Mouse (Mus musculus) kidney, embryonic 15.5 days (tissue): ENCODE data around the gene Ttbk1. TPM values are rescaled to one million over a fixed set of nuclear protein-coding genes. Genes with fewer than 3 reads are reported as not detected.

Experiments used
- ATAC-seq: fragments of 200-750 bp; cut with Nextera tagmentation; replicated peaks from 2 replicates; pipeline ENCODE4 v1.8.0; 2017; ENCODE audit warnings: moderate TSS enrichment; ENCODE audit not compliant: low FRiP score
- H3K27ac ChIP-seq: fragments of 300-500 bp; sonication (generic); 2 replicates; pipeline ENCODE4 v1.5.1; 2015; ENCODE audit warnings: mild to moderate bottlenecking, inconsistent platforms
- H3K27me3 ChIP-seq: fragments of 300-500 bp; sonication (generic); 2 replicates; pipeline ENCODE4 v1.6.1; 2015; ENCODE audit warnings: inconsistent platforms
- H3K36me3 ChIP-seq: fragments of 300-500 bp; sonication (generic); 2 replicates; pipeline ENCODE4 v1.6.1; 2015; ENCODE audit warnings: inconsistent platforms
- H3K4me1 ChIP-seq: fragments of 300-500 bp; sonication (generic); 2 replicates; pipeline ENCODE4 v1.6.1; 2015; ENCODE audit warnings: inconsistent platforms
- H3K4me2 ChIP-seq: fragments of 300-500 bp; sonication (generic); 2 replicates; pipeline ENCODE4 v1.6.1; 2015; ENCODE audit warnings: moderate library complexity, mild to moderate bottlenecking, inconsistent platforms
- H3K4me3 ChIP-seq: fragments of 300-500 bp; sonication (generic); replicated peaks from 2 replicates; pipeline ENCODE4 v1.5.1; 2015; ENCODE audit warnings: mild to moderate bottlenecking, inconsistent platforms
- H3K9ac ChIP-seq: fragments of 300-500 bp; sonication (generic); 2 replicates; pipeline ENCODE4 v1.6.1; 2015; ENCODE audit warnings: mild to moderate bottlenecking, inconsistent platforms
- H3K9me3 ChIP-seq: fragments of 300-500 bp; sonication (generic); replicated peaks from 2 replicates; pipeline ENCODE4 v1.6.1; 2016; ENCODE audit warnings: inconsistent platforms
- WGBS: fragments of 180-500 bp; shearing (Covaris S2); methylation state at CpG from one replicate; pipeline ENCODE4 v1.1.7; 2015; ENCODE audit warnings: mixed read lengths; 5-methylcytosine and 5-hydroxymethylcytosine counted together
- polyA plus RNA-seq: library from polyadenylated mRNA; unstranded; fragments of >200 nt; fragmentation: Nextera tagmentation; extraction: Ambion mirVana; gene quantifications from 2 replicates; pipeline ENCODE4 v1.2.1, GENCODE M21; 2015

Gene Ttbk1
- polyA plus RNA-seq = 0.17 and 0.26 TPM in 2 replicates

DNA sequence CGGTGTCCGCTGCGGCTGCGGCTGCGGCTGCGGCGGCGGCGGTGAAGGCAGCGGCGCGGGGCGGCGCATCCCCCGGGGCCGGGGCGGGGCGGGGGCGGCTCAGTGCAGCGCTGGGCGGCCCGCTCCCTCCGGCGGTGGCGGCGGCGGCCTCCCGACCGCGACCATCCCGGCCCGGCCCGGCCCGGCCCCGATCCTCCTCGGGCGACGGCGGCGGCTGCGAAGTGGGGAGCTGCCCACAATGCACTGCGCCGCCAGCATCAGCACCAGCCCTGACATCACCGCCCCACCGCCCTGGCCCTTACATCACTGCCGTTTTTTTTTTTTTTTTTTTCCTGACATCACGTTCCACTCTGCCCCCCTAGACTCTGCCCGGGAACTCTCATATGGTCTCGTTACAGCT lies at the start of gene Ttbk1:
Ttbk1 (minus strand) TSS at position 245 of the 400 bp plus-strand sequence.
- Histone ChIP-seq H3K4me1 (peaks cover 22% of the 10 kb centered on the region), H3K36me3 (no peaks in the 10 kb centered on the region), H3K27me3 (peaks cover 86% of the 10 kb centered on the region), H3K4me2 (peak within 1 kb of the TSS; percentile 79), H3K27ac (no peak within 1 kb of the TSS), H3K9ac (0 out of 2 replicates have a peak within 1 kb of the TSS, but pooled peaks have one; percentile 29), H3K9me3 (no peaks in the 10 kb centered on the region), H3K4me3 (peak within 1 kb of the TSS; percentile 46)
- ATAC-seq = no peak
- WGBS = 3% methylated on average over 23 of the region's 49 CpGs

DNA sequence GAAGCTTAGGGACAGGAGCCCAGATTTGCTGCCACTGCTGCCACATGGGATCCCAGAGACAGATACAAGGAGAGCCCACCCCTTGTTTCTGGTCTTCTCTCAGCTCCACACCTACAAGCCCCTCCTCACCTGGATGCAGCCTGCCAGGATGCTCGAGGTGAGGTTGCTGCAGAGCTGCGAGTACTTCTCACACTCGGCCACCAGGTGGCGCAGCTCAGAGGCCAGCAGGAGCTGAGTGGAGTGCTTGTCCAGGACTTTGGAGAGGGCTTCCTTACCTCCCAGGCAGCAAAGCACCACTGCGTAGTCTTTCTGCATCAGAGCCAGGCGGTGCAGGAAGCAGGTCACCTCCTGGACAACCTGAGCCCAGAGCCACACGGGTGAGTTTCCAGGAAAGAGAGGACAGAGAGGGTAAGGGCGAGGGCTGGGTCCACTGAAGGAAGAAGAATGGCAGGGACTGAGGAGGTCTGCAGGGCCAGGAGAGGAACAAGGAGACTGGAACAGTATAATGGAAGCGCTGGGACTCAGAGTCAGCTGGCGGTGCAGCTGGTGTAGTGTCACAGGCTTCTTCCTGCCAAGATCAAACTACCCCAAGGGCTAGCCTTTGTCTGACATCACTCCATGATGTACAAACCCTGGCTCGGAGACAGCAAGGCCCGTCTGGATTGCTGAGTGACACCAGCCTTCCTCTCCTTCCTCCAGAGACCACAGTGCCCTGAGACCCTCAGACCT lies 38.3 kb upstream of the Ttbk1 start:
- Histone ChIP-seq H3K27ac (no peak overlapping the region), H3K9me3 (no peaks in the 10 kb centered on the region), H3K4me2 (no peak overlapping the region), H3K27me3 (peaks cover 9% of the 10 kb centered on the region), H3K36me3 (0 out of 2 replicates have a peak, but pooled peaks cover 4% of the 10 kb centered on the region), H3K9ac (no peak overlapping the region), H3K4me1 (0 out of 2 replicates have a peak, but pooled peaks cover 2% of the 10 kb centered on the region), H3K4me3 (no peak overlapping the region)
- peak; percentile 50; the same call in 1 of the 2 replicates for ATAC-seq
- WGBS = 38% methylated on average over 12 of the region's 12 CpGs

DNA sequence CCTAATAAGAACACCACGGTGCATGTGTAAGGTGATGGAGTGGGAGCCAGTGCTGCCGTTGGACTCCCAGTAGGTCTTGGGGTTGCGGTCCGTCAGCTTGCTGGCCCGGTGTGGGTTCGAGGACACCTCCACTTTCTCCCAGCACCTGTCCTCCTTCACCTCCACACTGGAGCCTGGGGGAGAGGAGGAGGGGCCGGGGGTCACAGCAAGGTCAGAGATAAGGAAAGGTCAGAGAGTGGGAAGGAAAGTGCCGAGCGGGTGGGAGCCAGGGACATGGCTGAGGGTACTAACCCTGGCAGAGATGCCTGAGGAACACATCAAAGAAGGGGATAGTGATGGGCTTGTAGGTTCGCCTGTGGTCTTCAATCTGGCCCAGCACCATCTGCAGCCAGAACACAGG lies 37.6 kb upstream of the Ttbk1 start:
- Histone ChIP-seq H3K4me1 (0 out of 2 replicates have a peak, but pooled peaks cover 7% of the 10 kb centered on the region), H3K9ac (no peak overlapping the region), H3K27me3 (peaks cover 9% of the 10 kb centered on the region), H3K4me2 (no peak overlapping the region), H3K27ac (no peak overlapping the region), H3K36me3 (0 out of 2 replicates have a peak, but pooled peaks cover 4% of the 10 kb centered on the region), H3K4me3 (no peak overlapping the region), H3K9me3 (no peaks in the 10 kb centered on the region)
- ATAC-seq = no peak
- WGBS = 84% methylated on average over 10 of the region's 10 CpGs

DNA sequence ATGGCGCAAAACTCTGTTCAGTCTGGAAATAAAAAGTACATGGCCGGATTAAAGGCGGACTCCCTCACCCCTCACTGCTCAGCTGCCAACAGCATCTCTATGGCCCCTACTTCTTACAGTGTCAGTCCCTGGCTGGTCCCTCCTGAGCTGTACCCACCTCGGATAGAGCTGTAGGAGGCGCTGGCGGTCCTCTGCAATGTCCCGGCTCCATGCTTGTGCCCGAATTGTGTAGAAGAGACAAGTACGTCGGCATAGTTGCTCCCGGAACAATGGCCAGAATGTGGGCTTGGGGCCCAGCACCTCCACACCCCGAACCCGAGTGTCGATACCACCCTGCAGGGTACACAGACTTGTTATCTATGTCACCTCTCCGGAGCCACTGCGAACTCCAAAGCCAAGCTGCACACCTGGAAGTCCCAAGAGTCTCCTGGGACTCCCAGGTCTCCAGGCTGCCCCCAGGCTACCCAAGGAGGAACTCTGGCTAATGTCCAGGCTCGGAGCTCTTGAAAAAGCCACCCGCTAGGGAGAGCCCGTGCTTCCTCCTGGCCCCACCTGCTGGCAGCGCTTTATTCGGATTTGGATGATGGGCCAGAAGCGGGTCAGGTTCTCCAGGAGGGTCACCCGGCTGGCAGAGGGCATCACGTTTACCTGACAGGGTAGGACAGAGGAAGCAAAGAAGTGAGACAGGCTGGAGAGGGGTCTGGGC lies 34.6 kb upstream of the Ttbk1 start:
- H3K9ac ChIP-seq = no peak overlapping the region
- H3K36me3 ChIP-seq = no peaks in the 10 kb centered on the region
- H3K4me2 ChIP-seq = no peak overlapping the region
- H3K4me3 ChIP-seq = no peak overlapping the region
- 46% methylated on average over 24 of the region's 24 CpGs for WGBS
- H3K4me1 ChIP-seq = 0 out of 2 replicates have a peak, but pooled peaks cover 7% of the 10 kb centered on the region
- no peak for ATAC-seq
- H3K9me3 ChIP-seq = no peaks in the 10 kb centered on the region
- H3K27ac ChIP-seq = no peak overlapping the region
- peaks cover 12% of the 10 kb centered on the region for H3K27me3 ChIP-seq

DNA sequence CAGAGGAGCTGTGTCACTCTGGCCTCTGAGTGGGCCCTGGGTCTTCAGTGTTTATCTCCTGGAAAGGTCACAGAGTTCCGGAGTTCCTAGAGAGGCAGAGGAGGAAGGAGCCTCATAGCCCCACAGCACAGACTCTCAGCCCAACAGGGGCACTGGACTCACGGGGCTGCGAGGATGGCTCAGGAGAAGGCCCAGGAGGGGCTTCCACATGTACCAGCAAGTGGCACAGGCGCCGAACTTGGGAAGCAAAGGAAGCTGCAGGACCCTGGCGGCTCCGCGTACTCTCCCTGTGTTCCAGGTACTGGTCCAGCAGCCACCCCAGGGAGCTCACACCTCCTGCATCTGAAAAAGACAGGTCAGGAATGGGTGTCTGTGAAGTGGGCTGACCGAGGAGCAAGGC lies 33.7 kb upstream of the Ttbk1 start:
- peak overlapping the region; percentile 40; the same call in 1 of the 2 replicates for H3K4me2 ChIP-seq
- no peaks in the 10 kb centered on the region for H3K36me3 ChIP-seq
- no peak for ATAC-seq
- 72% methylated on average over 9 of the region's 9 CpGs for WGBS
- 0 out of 2 replicates have a peak, but pooled peaks cover 7% of the 10 kb centered on the region for H3K4me1 ChIP-seq
- H3K4me3 ChIP-seq = no peak overlapping the region
- no peak overlapping the region for H3K9ac ChIP-seq
- H3K27me3 ChIP-seq = peaks cover 12% of the 10 kb centered on the region
- H3K9me3 ChIP-seq = no peaks in the 10 kb centered on the region
- H3K27ac ChIP-seq = no peak overlapping the region

DNA sequence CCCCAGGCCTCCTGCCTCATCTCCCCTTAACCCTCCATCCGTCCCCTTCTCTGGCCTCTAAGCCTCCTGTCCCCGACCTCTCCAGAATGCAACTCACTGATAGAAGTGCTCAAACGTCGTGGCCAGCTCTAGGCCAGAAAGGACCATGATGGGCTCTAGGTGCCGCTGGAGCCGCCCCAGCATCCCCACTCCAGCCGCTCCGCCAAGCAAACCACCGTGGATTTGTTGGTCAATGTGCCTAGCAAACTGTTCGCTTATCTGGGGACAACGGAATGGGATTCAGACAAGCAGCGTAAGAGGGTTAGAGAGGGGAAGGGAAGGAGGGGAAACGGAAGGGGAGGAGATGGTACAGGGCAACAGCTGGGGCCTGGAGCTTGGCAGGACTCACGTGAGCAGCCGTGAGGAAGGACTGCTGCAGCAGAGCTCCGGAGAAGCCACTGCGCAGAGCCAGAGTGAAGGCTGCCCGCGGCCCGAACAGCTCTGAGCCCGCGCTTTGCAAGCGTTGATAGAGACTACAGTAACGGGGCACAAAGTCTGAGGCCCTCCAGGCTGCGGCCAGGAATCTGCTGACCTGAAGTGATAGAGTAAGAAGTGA lies 33.0 kb upstream of the Ttbk1 start:
- no peak overlapping the region for H3K9ac ChIP-seq
- peak overlapping the region; percentile 40 for H3K4me2 ChIP-seq
- WGBS = 51% methylated on average over 25 of the region's 25 CpGs

DNA sequence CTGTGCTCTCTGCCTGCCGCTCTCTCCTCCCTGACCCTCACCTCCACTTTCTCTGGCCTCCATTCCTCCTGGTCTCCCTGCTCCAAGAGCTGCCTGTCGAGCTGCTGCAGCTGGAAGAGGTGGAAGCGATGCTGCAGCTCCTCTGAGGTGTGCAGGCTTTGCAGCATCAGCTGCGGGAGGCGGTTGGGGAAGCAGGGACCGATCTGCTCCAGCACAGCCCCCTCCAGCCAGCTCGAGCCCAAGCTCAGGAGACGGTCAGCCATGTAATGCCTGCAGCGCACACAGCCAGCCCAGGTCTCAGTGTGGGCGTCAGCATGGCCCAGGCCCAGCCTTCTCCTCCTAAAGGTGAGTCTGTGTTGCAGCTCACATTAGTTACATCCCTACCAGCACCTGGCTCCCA lies 32.5 kb upstream of the Ttbk1 start:
- Histone ChIP-seq H3K27me3 (peaks cover 12% of the 10 kb centered on the region), H3K4me2 (peak overlapping the region; percentile 40), H3K9me3 (no peaks in the 10 kb centered on the region), H3K36me3 (no peaks in the 10 kb centered on the region), H3K9ac (no peak overlapping the region), H3K27ac (no peak overlapping the region), H3K4me3 (no peak overlapping the region), H3K4me1 (0 out of 2 replicates have a peak, but pooled peaks cover 7% of the 10 kb centered on the region)
- WGBS = 60% methylated on average over 10 of the region's 10 CpGs
- ATAC-seq = no peak

More for the DNA sequence above, 33.0 kb upstream of the Ttbk1 start:
- peak overlapping the region; percentile 4; the same call in 1 of the 2 replicates for H3K4me3 ChIP-seq
- H3K27ac ChIP-seq = no peak overlapping the region
- no peak; the same call in 1 of the 2 replicates for ATAC-seq
- no peaks in the 10 kb centered on the region for H3K9me3 ChIP-seq
- H3K27me3 ChIP-seq = peaks cover 12% of the 10 kb centered on the region
- H3K4me1 ChIP-seq = 0 out of 2 replicates have a peak, but pooled peaks cover 7% of the 10 kb centered on the region
- H3K36me3 ChIP-seq = no peaks in the 10 kb centered on the region

DNA sequence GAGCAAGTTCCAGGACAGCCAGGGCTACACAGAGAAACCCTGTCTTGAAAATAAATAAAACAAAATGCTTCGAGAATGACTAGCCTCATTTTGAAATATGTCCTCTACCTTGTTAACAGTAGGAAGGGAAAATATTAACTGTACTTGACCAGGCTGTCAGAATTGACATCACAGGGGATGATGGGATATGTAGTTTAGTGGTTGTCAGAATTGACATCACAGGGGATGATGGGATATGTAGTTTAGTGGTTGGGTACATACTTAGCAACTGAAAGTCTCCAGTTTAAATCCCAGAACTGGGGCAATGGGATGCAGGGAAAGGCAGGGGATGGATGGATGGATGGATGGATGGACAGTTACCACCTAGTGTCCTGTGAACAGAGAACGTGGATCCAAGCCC lies 25.9 kb upstream of the Ttbk1 start:
- Histone ChIP-seq H3K9ac (no peak overlapping the region), H3K27me3 (no peaks in the 10 kb centered on the region), H3K4me1 (no peaks in the 10 kb centered on the region), H3K9me3 (no peaks in the 10 kb centered on the region), H3K27ac (no peak overlapping the region), H3K4me2 (no peak overlapping the region), H3K4me3 (no peak overlapping the region), H3K36me3 (no peaks in the 10 kb centered on the region)
- no peak for ATAC-seq
- 72% methylated on average over 2 of the region's 2 CpGs for WGBS

DNA sequence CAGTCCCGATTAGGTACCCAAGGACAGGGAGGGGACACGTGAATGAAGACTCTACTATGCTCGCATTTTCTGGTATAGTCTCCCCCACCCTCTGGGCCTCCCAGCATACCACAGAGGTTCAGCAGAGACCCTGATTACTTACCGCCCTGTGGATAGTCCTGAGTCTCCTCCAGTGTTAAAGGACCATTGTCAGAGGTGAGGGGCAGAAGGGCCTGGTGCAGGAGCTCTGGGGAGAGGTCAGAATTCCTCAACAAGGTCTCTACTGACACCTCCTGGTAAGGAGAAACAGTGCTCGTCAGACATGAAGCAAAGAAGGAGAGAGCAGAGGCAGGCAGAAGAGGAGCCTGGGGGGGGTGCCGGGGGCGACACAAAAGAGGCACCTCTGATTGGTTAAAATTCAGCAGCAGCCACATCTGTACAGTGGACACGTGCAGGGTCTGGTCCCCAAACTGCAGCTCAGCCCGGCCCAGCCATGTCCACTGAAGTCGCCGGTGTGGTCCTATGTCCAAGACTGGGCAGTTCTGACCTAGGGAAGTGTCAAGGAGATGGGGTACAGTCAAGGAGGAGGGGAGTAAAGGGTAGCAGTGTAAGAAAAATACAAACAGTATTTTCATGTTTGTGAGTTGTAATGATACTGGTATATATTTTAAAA lies 23.7 kb upstream of the Ttbk1 start:
- H3K4me3 ChIP-seq = no peak overlapping the region
- no peak overlapping the region for H3K9ac ChIP-seq
- H3K4me2 ChIP-seq = no peak overlapping the region
- 0 out of 2 replicates have a peak, but pooled peaks have one; percentile 25 for ATAC-seq
- no peaks in the 10 kb centered on the region for H3K9me3 ChIP-seq
- H3K27me3 ChIP-seq = no peaks in the 10 kb centered on the region
- no peaks in the 10 kb centered on the region for H3K4me1 ChIP-seq
- no peak overlapping the region for H3K27ac ChIP-seq
- 48% methylated on average over 11 of the region's 11 CpGs for WGBS
- H3K36me3 ChIP-seq = no peaks in the 10 kb centered on the region

DNA sequence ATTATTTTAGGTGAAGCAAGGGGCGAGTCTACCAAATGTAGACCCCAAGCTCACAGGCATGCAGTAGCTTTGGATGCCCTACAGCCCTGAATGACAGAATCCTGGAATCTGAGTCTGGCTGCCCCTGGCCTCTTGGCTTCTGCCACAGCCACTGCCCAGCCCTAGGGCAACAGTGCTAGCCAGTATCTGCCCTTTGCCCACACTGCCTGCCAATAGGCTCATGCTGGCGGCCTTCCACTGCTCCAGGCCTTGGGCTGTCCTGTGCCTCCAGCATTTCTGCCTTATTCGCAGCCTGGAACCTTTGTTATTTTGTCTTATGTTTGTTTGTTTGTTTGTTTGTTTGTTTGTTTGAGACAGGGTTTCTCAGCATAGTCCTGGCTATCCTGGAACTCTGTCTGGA lies 18.1 kb upstream of the Ttbk1 start:
- Histone ChIP-seq H3K27ac (no peak overlapping the region), H3K4me3 (no peak overlapping the region), H3K4me1 (peaks cover 8% of the 10 kb centered on the region; the same call in 1 of the 2 replicates), H3K9ac (no peak overlapping the region), H3K36me3 (0 out of 2 replicates have a peak, but pooled peaks cover under 1% of the 10 kb centered on the region), H3K9me3 (no peaks in the 10 kb centered on the region), H3K4me2 (no peak overlapping the region), H3K27me3 (no peaks in the 10 kb centered on the region)
- ATAC-seq = no peak
- WGBS = 87% methylated on average over 3 of the region's 3 CpGs

DNA sequence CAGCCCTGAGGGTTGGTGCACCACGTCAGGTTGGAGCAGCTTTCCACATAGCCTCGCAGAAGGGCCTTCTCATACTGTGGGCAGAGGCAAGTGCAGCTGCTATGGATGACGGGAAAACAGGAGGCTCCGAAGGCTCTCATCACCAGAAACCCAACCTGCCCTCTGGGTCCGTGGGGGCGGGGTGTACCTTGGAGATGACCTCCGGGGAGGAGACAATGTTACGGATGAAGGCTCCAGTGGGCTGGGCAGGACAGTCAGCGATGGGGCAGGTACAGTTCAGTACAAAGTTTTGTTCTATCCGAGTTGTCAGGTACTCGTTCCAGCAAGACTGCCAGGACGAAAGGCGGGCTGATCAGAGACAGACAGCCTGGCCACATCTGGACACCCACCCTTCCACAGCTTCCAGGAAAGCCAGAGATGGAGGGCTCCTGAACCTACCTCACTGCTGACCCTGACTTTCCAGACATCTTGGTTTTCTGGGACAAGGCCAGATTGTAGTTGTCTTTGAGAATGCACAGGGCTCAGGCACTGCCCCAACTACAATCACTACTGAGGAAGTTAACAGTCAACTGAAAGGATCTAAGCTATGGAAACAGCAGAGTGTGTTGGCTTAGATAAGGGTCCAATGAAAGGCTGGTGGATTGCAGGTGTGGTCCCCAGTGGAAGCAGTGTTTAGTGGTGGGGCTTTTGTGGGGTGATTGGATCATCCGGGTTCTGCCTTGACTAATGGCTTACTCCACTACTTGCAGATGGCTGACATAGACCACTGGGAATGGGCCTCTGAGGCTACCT lies 16.6 kb upstream of the Ttbk1 start:
- H3K27ac ChIP-seq = peak overlapping the region; percentile 23; the same call in 1 of the 2 replicates
- H3K9ac ChIP-seq = no peak overlapping the region
- H3K4me1 ChIP-seq = peaks cover 8% of the 10 kb centered on the region; the same call in 1 of the 2 replicates
- H3K9me3 ChIP-seq = no peaks in the 10 kb centered on the region
- no peaks in the 10 kb centered on the region for H3K27me3 ChIP-seq
- 0 out of 2 replicates have a peak overlapping the region, but pooled peaks have one; percentile 5 for H3K4me2 ChIP-seq
- peak; percentile 43; the same call in 1 of the 2 replicates for ATAC-seq
- no peak overlapping the region for H3K4me3 ChIP-seq
- peaks cover 12% of the 10 kb centered on the region for H3K36me3 ChIP-seq
- 49% methylated on average over 14 of the region's 14 CpGs for WGBS
